Mouse (Mus musculus) layer of hippocampus, adult 2 months (tissue): ENCODE data around the gene Prex1. TPM values are rescaled to one million over a fixed set of nuclear protein-coding genes. Genes with fewer than 3 reads are reported as not detected.

ENCODE experiments used
- DNase-seq, 2 experiments: peaks; one replicate each; pipeline ENCODE4 v3.0.0; 2022; ENCODE audit warnings: low spot score in 2 of 2
- H3K27ac ChIP-seq: fragments of 200-600 bp; 2 replicates; pipeline ENCODE4 v1.8.1; 2022
- H3K4me3 ChIP-seq: fragments of 200-600 bp; 2 replicates; pipeline ENCODE4 v1.8.1; 2022; ENCODE audit warnings: mild to moderate bottlenecking
- CTCF ChIP-seq: fragments of 200-600 bp; conservative IDR thresholded peaks from 2 replicates; pipeline ENCODE4 v1.8.1; 2022; ENCODE audit warnings: antibody characterized with exemption, mild to moderate bottlenecking, moderate library complexity
- total RNA-seq, 2 experiments: library from RNA; stranded (reverse); gene quantifications; 2 replicates each; pipeline ENCODE4 v1.2.3; 2021

The Prex1 gene
- total RNA-seq, 2 experiments from 2014 or later, result 69.9 to 71.3 TPM

DNA sequence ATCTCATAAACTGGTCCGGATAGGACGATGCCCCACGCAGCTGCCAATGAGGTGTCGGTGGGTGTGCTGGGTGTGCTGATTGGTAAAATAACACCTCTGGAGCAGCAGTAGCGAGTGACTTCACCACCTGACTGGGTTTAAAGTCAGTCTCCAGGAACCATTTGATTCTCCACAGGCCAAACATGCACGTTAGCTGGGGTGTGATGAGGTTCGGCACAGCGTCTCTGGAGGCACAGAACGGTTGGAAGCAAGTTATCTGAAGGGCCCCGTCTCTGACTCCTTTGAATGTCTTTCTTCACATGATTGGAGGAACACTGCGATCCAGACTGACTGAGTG lies 159.5 kb downstream of the Prex1 start:
- no peak for DNase-seq
- Histone ChIP-seq H3K27ac (no peak overlapping the region), H3K4me3 (no peak overlapping the region)
- TF ChIP-seq CTCF, result no peak

DNA sequence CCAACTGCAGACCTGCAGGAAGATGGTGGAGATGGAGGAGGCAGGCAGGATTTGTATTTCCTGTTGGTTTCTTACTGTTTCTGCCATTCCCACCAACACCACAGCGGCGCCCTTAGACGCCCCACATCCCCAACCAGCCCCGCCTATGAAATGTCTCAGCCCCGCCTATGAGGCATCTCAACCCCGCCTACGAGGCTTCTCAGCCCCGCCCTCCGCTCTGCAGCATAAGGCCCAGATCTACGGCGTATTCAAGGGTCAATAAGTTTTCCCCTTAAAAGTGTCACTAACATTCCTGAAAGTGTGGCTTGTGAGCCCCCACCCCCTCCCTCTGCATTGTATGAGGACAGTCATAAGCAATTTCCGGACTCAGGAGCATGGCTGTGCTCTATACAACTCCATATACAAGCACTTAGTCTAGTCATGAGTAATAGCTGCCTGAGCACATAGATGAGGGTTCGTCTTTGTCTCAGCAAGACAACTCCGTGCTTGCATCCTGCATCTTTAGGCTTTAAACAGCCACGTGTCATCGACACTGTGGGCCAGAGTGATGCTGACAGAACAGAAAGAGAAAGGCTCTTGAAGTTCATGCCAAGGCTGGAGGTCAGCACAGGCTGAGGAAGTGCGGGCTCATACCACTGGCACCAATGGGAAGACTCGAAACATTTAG lies 160.0 kb downstream of the Prex1 start:
- Histone ChIP-seq H3K4me3 (no peak overlapping the region), H3K27ac (no peak overlapping the region)
- no peak for TF ChIP-seq CTCF
- no peak for DNase-seq

DNA sequence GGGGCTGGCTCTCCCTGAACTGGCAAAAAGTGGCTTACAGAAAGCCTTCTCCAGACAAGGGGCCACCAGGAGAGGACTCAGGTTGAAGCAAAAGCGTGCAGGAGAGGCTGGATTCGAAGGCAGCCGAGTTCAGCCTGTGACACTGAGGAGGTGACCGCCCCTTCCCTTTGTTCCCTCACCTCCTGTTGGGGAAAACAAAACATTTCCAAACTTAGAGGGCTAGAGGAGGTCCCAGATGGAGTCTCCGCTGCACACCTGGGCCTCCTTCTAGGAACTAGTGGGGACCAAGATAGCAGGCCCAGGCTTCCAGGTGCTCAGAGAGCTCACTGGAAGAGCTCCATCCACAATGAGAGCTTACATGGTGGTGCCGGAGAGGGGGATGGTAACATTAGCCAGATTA lies 161.0 kb downstream of the Prex1 start:
- TF ChIP-seq CTCF, result no peak
- no peak overlapping the region for H3K27ac ChIP-seq
- DNase-seq, result no peak
- H3K4me3 ChIP-seq, result no peak overlapping the region

GRCm38 (mm10) chr2:166551831-166552498 lies 161.7 kb downstream of the Prex1 start:
- Histone ChIP-seq H3K27ac (no peak overlapping the region), H3K4me3 (no peak overlapping the region)
- DNase-seq, result peak in 1 of 2 experiments; percentile 52
- TF ChIP-seq CTCF, result no peak

DNA sequence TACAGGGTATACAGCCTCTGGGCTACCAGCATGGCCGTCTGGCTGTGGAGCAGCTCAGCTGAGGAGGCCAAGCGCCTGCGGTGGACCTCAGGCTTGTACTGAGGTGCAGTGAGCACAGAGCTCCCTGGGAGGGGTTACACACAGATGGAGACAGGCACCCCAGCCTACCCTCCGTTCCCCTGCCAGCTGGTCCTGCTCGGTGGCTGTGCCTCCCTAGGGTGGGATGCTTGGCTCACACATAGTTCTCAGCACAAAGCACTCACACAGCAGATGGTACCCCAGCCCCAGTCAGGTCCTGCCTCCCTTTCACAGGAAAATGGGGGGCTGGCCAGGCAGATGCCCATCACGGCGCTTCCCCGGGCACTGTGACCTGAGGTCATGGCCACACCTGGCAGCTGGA lies 163.8 kb downstream of the Prex1 start:
- no peak for TF ChIP-seq CTCF
- no peak overlapping the region for H3K27ac ChIP-seq
- DNase-seq, result no peak
- no peak overlapping the region for H3K4me3 ChIP-seq

DNA sequence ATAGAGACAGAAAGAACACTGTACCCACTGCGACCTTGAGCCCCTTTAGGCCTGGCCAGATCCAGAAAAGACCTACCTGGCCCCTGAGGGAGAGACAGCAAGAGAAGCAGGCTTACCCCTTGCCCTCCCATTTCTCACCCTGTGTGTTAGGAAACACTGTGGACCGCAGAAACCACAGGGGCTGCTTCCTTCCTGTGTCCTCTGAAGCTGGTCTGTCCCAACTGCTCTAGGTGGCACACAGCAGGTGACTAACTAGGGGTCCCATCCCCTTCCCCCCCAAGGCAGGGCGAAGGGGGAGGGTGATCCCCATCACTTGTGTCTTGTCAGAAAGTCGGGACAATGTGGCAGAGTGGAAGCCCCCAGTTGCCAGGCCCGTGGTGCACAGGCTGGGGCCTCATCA lies 164.6 kb downstream of the Prex1 start:
- H3K27ac ChIP-seq, result no peak overlapping the region
- TF ChIP-seq CTCF, result no peak
- DNase-seq, result no peak
- no peak overlapping the region for H3K4me3 ChIP-seq

DNA sequence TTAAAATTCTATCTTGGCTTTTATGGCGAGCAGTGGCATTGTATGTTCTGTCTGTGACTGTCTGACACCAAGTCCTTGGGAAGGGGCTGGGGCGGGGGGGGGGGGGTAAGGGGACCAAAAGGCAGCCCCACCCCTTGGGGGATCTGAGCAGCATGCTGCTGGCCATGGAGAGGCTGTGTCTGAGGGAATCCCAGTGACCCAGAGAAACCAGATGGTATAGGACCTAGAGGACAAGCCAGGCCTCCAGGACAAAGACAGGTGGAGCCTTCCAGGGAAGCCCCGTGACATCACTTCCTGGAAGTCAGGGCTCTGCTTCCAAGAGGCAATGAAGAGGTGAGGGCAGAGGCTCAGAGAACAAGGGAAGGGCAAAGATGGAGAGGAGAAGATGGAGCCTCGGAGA lies 168.1 kb downstream of the Prex1 start:
- no peak for TF ChIP-seq CTCF
- DNase-seq, result no peak
- H3K27ac ChIP-seq, result no peak overlapping the region
- H3K4me3 ChIP-seq, result no peak overlapping the region

GRCm38 (mm10) chr2:166544575-166545251 lies 168.9 kb downstream of the Prex1 start:
- no peak overlapping the region for H3K4me3 ChIP-seq
- peak in 1 of 2 experiments; percentile 72 for DNase-seq
- H3K27ac ChIP-seq, result no peak overlapping the region
- TF ChIP-seq CTCF, result peak; percentile 68

- TF ChIP-seq CTCF, result no peak
- DNase-seq, result no peak
- Histone ChIP-seq H3K27ac (no peak overlapping the region), H3K4me3 (no peak overlapping the region)
These were observed 172.3 kb downstream of the Prex1 start for GRCm38 (mm10) chr2:166541112-166541928.

DNA sequence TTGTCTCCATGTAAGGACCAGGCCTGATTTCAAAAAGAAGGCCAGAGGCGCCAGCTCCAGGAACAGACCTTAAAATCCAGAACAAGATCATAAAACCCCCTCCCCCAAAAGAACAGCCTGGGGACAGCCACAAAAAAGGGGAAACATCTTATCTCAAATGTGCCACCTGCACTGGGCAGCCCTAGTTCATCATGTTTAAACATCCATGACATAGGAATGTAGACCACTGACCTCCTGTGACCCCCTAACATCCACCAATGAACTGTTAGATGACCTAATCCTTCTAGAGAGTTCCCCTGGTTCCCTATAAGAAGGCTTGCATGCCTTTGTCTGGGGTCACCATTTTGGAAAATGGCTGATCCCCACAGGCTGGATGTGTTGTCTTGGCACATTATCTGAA lies 173.4 kb downstream of the Prex1 start:
- Histone ChIP-seq H3K27ac (no peak overlapping the region), H3K4me3 (no peak overlapping the region)
- TF ChIP-seq CTCF, result no peak
- DNase-seq, result no peak

GRCm38 (mm10) chr2:166536896-166537295 lies 176.7 kb downstream of the Prex1 start:
- no peak for DNase-seq
- TF ChIP-seq CTCF, result no peak
- Histone ChIP-seq H3K27ac (no peak overlapping the region), H3K4me3 (no peak overlapping the region)

- H3K4me3 ChIP-seq, result no peak overlapping the region
- DNase-seq, result no peak
- TF ChIP-seq CTCF, result no peak
- H3K27ac ChIP-seq, result no peak overlapping the region
These were observed 178.1 kb downstream of the Prex1 start for GRCm38 (mm10) chr2:166535519-166535918.

DNA sequence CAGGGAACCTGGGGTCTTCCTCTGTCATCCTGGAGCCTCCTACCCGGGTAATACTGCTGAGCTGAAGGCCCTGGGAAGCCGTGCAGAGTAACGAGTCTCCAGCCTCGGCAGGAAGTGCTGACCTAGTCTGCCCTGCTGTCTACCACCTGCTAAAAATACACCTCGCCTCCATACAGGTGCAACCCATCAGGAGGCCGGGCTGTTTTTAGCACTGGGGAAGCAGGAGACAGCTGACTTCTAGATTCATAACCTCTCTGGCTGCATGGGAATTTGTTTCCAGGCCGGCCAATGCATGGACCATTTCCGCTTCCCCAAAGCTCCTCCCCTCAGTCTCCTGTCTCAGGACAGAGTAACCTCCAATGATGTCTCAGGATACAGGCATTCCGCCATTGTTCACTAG lies 187.4 kb downstream of the Prex1 start:
- H3K4me3 ChIP-seq, result no peak overlapping the region
- no peak overlapping the region for H3K27ac ChIP-seq
- no peak for TF ChIP-seq CTCF
- DNase-seq, result no peak
